Mouse (Mus musculus): ENCODE results near the gene Mtif2. TPM values are rescaled to one million over a fixed set of nuclear protein-coding genes. Genes with fewer than 3 reads are reported as not detected.

Mtif2 gene
- polyA plus RNA-seq (2012; rRNA removed) = 0.84 and 1.3 TPM in 2 replicates

DNA sequence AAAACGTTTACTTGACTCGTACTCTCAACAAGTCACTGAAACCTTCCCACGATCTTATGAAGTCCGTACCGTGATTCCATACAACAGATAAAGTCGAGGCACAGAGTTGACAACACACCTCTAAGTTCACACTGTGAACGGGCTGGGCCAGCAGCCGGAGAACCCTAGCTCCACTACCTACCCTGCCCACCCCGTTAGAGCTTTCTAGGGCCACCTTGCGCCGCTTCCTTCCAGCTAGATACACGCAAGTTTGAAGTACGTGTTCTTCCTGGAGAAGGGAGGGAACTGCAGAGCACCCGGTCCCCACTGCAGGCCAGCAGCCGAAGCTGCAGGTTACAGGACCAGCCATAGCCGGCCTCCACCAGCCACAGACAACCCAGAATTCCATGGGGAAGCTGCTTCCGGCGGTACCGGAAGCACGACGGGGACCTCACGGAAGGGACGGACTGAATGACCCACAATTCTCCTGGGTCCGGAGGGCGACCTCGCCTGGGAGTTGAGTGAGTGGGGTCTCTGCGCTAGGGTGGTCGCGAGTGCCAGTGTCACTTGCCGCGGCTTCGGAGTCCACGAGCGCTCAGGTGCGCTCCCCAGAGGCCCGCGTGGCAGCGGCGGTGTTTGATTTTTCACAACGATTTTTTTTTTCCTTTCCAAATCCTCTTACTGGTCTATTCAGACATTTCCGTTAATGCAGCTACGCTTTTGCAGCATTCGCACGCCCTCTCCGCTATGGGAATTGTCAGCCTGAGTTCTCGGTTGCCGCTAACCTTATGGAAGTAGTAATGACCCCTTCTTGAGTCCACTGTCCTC, at the start of gene Mtif2:
Gene Mtif2 (plus strand): TSS at position 421 of the 807 bp plus-strand sequence.

DNA sequence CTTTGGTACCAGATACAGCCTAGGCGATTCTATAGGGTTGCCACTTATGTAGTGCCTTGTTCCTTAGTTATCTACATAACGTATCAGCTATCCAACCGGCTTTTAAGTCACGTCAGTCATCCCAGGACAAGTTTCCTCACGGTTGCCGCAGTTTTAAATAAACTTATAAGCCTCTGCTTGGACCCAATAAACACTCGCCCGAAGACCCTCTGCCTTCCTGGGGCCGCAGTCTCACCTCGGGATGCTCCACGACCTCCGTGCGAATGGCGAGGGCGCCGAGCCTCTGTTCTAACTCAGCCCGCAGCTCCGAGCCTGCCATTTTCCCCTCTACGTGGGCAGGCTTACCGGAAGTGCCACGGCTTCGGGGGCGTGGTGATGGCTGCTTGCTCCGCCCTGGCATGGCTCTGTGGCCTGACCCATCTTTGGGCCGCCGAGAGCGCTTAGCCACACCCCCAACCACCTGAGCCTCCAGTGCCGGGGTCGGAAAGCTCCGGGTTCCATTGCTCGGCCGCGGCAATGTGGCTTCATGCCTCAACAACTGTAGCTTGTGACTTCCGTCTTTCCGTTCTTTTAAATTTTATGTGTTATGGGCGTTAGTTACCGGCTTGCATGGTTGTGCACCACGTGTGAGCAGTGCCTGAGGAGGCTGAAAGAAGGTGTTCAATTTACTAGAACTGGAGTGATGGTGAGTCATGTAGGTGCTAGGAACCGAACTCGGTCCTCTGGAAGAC, 11.4 kb upstream of the Mtif2 start, which contains the start of gene Prorsd1:
Gene Prorsd1 (minus strand): TSS at position 352 of the 731 bp plus-strand sequence.

DNA sequence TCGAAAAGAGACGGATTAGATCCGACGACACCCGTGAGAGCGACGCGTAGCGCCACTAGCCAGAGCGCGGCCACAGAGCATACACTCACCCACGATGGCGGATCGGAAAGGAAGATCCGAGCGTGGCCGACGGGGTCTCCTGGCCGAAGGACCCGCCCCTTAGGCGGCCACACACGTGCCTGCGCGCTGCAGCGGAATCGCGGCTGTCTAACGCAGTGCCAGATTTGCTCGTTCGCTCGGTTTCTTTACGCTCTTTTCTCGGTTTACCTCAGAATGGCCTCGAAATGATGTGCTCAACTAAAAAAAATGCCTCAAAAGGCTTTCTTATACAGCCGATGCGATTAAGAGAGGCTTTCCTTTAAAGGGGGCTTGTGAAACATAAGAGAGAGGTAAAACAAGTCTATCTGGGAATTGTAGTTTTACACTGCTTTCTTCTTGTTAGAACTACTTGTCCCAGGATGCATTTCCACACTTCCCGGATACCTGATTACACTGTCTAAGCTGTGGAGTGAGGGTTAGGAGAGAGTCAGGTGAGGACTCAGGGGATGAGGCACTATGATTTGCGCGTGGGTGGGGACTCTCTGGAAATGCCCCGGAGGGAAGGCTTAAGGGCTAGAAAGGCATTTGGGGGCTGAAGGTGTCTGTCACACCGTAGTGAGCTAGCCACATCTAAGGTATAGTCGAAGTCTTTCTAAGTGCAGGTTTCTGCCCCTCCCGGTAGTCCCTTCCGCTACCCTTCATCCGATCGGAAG, 21.7 kb downstream of the Mtif2 start, which contains the start of the genes Clhc1 and Rps27a:
Gene Clhc1 (plus strand): TSS at position 199 of the 752 bp plus-strand sequence.
Gene Rps27a (minus strand): TSS at position 358 of the 752 bp plus-strand sequence.

Other genes with a start within 250 kb of the Mtif2 start
- gene Ccdc88a, start 152.8 kb upstream of the Mtif2 start, polyA plus RNA-seq (2012; rRNA removed) = 0.10 and 0.13 TPM in 2 replicates
- gene Prorsd1, start 11.4 kb upstream of the Mtif2 start, polyA plus RNA-seq (2012; rRNA removed) = 0.19 and 0.49 TPM in 2 replicates
- gene Clhc1, start 21.5 kb downstream of the Mtif2 start, polyA plus RNA-seq (2012; rRNA removed) = not detected in 2 replicates
- gene Rps27a, start 21.7 kb downstream of the Mtif2 start, polyA plus RNA-seq (2012; rRNA removed) = 6.6 and 9.1 TPM in 2 replicates
- 27.9 and 45.4 TPM in 2 replicates for gene Rtn4, start 166.5 kb downstream of the Mtif2 start, polyA plus RNA-seq (2012; rRNA removed)